Mouse (Mus musculus): ENCODE results near the gene Gclm. TPM values are rescaled to one million over a fixed set of nuclear protein-coding genes. Genes with fewer than 3 reads are reported as not detected.

Gene Gclm
- total and polyA plus RNA-seq, 2 experiments from 2014 or later, result 36.1 to 47.3 TPM

DNA sequence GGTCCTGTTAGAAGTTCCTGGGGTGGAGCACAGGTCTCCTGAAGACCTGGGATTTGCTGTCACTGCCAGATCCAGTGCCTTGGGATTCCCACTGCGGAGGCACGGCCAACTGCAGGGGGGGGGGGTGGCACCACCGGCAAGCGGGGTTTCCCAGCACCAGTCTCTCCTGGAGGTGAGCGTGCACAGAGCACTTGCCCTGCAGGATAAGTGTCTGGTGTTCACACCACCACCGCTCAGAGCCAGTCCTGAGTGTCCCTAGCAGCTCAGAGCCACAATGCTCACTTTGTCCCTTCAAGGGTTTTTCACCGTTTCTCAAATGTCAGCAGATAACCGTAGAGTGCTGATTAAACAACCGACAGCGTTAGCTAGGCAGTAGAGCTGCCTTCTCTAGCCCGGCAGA lies 71.3 kb downstream of the Gclm start:
- 9% methylated on average over 11 of the region's 11 CpGs for WGBS
- H3K4me2 ChIP-seq (ENCODE audit: low read depth, low read length), result peak overlapping the region; percentile 32
- H3K4me1 ChIP-seq (ENCODE audit: control insufficient read depth, insufficient read depth), result peaks cover 6% of the 10 kb centered on the region; the same call in 1 of the 2 replicates
- H3K4me3 ChIP-seq (ENCODE audit: low read depth, low read length), result no peak overlapping the region
- DNase-seq (ENCODE audit: low spot score), result no peak
- no peak overlapping the region for H3K27ac ChIP-seq (ENCODE audit: low read depth)
- peak; percentile 51; the same call in 1 of the 2 replicates for ATAC-seq (ENCODE audit: insufficient read depth, low read depth)
- TF ChIP-seq CTCF (IDR thresholded peaks at IDR 0.05; ENCODE audit: low read depth), result no peak
- no peaks in the 10 kb centered on the region for H3K9me3 ChIP-seq (replicated peaks; ENCODE audit: control insufficient read depth, low read length)
- peaks cover 60% of the 10 kb centered on the region for H3K27me3 ChIP-seq (ENCODE audit: control insufficient read depth, insufficient read depth, low read length)
- no peaks in the 10 kb centered on the region for H3K36me3 ChIP-seq (replicated peaks; ENCODE audit: control insufficient read depth, insufficient read depth, low read length)
- no peak overlapping the region for H3K9ac ChIP-seq (replicated peaks; ENCODE audit: low read depth, low read length)

DNA sequence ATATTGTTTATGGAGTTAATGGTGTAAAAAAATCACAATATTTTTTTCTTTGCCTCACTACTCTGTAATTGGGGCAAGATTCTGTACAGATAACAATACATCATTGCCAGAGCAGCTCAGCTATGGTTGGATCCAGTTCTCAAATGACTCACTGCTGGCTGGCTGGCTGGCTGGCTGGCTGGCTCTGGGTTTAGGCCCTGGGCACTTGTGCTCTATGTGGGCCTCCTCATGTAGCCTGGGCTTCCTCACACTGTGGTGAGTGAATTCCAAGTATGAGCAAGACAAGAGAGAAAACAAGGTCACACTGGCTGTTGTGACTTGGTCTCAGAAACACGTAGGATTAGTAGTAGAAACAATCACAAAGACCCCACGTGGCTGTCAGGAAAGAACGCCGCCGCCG lies 72.0 kb downstream of the Gclm start:
- TF ChIP-seq EP300 (IDR thresholded peaks at IDR 0.05; ENCODE audit: low read depth) (no peak), CTCF (IDR thresholded peaks at IDR 0.05; ENCODE audit: low read depth) (no peak)
- no peak overlapping the region for H3K4me2 ChIP-seq (ENCODE audit: low read depth, low read length)
- H3K4me1 ChIP-seq (ENCODE audit: control insufficient read depth, insufficient read depth), result peaks cover 6% of the 10 kb centered on the region; the same call in 1 of the 2 replicates
- ATAC-seq (ENCODE audit: insufficient read depth, low read depth) (no peak), DNase-seq (ENCODE audit: low spot score) (no peak)
- H3K27ac ChIP-seq (ENCODE audit: low read depth), result no peak overlapping the region
- H3K9me3 ChIP-seq (replicated peaks; ENCODE audit: control insufficient read depth, low read length), result no peaks in the 10 kb centered on the region
- 91% methylated on average over 6 of the region's 6 CpGs for WGBS
- no peak overlapping the region for H3K4me3 ChIP-seq (ENCODE audit: low read depth, low read length)
- no peak overlapping the region for H3K9ac ChIP-seq (replicated peaks; ENCODE audit: low read depth, low read length)
- H3K27me3 ChIP-seq (ENCODE audit: control insufficient read depth, insufficient read depth, low read length), result peaks cover 60% of the 10 kb centered on the region
- no peaks in the 10 kb centered on the region for H3K36me3 ChIP-seq (replicated peaks; ENCODE audit: control insufficient read depth, insufficient read depth, low read length)

MicroRNA genes within 50 kb of the gene (microRNA counts, 519-probe panel; counts per million panel counts)
- microRNA mmu-miR-760, result not detected

Small RNA genes lying within 50 kb of the gene (microRNA-seq; reads per million reads assigned to microRNA genes)
- gene Gm22903 (not detected), gene Mir760 (17.0 reads per million, percentile 35 among the genes with 10 or more reads in this experiment)

Other genes starting within 250 kb of the Gclm start
- gene Abca4, start 201.1 kb upstream of the Gclm start, total RNA-seq (2014; rRNA removed; ENCODE audit: low replicate concordance), result 20.9 and 21.9 TPM in 2 replicates
- gene Abca4, start 201.1 kb upstream of the Gclm start, polyA plus RNA-seq (2015; fragmentation: Nextera tagmentation; extraction: Ambion mirVana), result 4.9 and 5.7 TPM in 2 replicates
- 9.3 and 11.2 TPM in 2 replicates for gene Dnttip2, start 28.8 kb downstream of the Gclm start, total RNA-seq (2014; rRNA removed; ENCODE audit: low replicate concordance)
- gene Dnttip2, start 28.8 kb downstream of the Gclm start, polyA plus RNA-seq (2015; fragmentation: Nextera tagmentation; extraction: Ambion mirVana), result 31.7 and 33.4 TPM in 2 replicates
- gene Bcar3, start 48.6 kb downstream of the Gclm start, total RNA-seq (2014; rRNA removed; ENCODE audit: low replicate concordance), result 24.5 and 38.6 TPM in 2 replicates
- 2.9 and 3.3 TPM in 2 replicates for gene Bcar3, start 48.6 kb downstream of the Gclm start, polyA plus RNA-seq (2015; fragmentation: Nextera tagmentation; extraction: Ambion mirVana)

Data from heart, postnatal 0 days (tissue).